Mouse (Mus musculus): ENCODE data around the gene Frzb. TPM values are rescaled to one million over a fixed set of nuclear protein-coding genes. Genes with fewer than 3 reads are reported as not detected.

The Frzb gene
- polyA plus RNA-seq, 1 experiment = 0.63 TPM

Other genes starting within 250 kb of the Frzb start
- not detected in 2 replicates for gene Prdx6b, start 155.2 kb downstream of the Frzb start, polyA plus RNA-seq (2012; rRNA removed)
- gene Dnajc10, start 132.2 kb downstream of the Frzb start, polyA plus RNA-seq (2012; rRNA removed) = 21.1 and 22.1 TPM in 2 replicates
- gene Nckap1, start 133.8 kb upstream of the Frzb start, polyA plus RNA-seq (2012; rRNA removed) = 36.9 and 41.8 TPM in 2 replicates
- gene Dusp19, start 169.4 kb upstream of the Frzb start, polyA plus RNA-seq (2012; rRNA removed) = 5.4 and 6.4 TPM in 2 replicates
- gene Nup35, start 169.6 kb upstream of the Frzb start, polyA plus RNA-seq (2012; rRNA removed) = 19.4 and 19.7 TPM in 2 replicates

All from large intestine, adult 2 months (tissue).